Mouse (Mus musculus) limb, embryonic 14.5 days (tissue): ENCODE measurements at regions not wholly inside any gene's neighbourhood (a gene's known extent, or its start where the extent isn't known, plus 50 kb on each side); places are given as distances from the start of the nearest gene placed in this dataset.

ENCODE experiments used
- ATAC-seq: fragments of 200-750 bp; cut with Nextera tagmentation; 2 replicates; pipeline ENCODE4 v1.8.0; 2017; ENCODE audit warnings: low read depth, moderate number of reproducible peaks, moderate TSS enrichment; ENCODE audit not compliant: low FRiP score
- DNase-seq: peaks from one replicate; pipeline ENCODE4 v3.0.0-alpha.2; 2015; ENCODE audit warnings: low spot score
- H3K27ac ChIP-seq: fragments of 300-500 bp; sonication (generic); replicated peaks from 2 replicates; pipeline ENCODE4 v1.5.1; 2014; ENCODE audit warnings: low read depth, mild to moderate bottlenecking, low read length, moderate library complexity, mixed read lengths
- H3K27me3 ChIP-seq: fragments of 300-500 bp; sonication (generic); 2 replicates; pipeline ENCODE4 v1.6.1; 2014; ENCODE audit warnings: low read length, mixed read lengths; ENCODE audit not compliant: control insufficient read depth, insufficient read depth
- H3K36me3 ChIP-seq: fragments of 300-500 bp; sonication (generic); 2 replicates; pipeline ENCODE4 v1.6.1; 2014; ENCODE audit warnings: mild to moderate bottlenecking, low read length, moderate library complexity, mixed read lengths; ENCODE audit not compliant: control insufficient read depth, insufficient read depth
- H3K4me1 ChIP-seq: fragments of 300-500 bp; sonication (generic); 2 replicates; pipeline ENCODE4 v1.6.1; 2014; ENCODE audit warnings: antibody characterized with exemption, low read length, mixed read lengths; ENCODE audit not compliant: control insufficient read depth, insufficient read depth
- H3K4me2 ChIP-seq: fragments of 300-500 bp; sonication (generic); replicated peaks from 2 replicates; pipeline ENCODE4 v1.6.1; 2014; ENCODE audit warnings: low read depth, mild to moderate bottlenecking, low read length, moderate library complexity; ENCODE audit not compliant: severe bottlenecking
- H3K4me3 ChIP-seq: fragments of 300-500 bp; sonication (generic); replicated peaks from 2 replicates; pipeline ENCODE4 v1.5.1; 2014; ENCODE audit warnings: low read length
- H3K9ac ChIP-seq: fragments of 300-500 bp; sonication (generic); 2 replicates; pipeline ENCODE4 v1.6.1; 2014; ENCODE audit warnings: mild to moderate bottlenecking, low read depth, low read length, moderate library complexity; ENCODE audit not compliant: severe bottlenecking
- H3K9me3 ChIP-seq: fragments of 300-500 bp; sonication (generic); 2 replicates; pipeline ENCODE4 v1.6.1; 2016; ENCODE audit warnings: low read length; ENCODE audit not compliant: control insufficient read depth
- POLR2A ChIP-seq: fragments of 200-500 bp; IDR thresholded peaks from 2 replicates; pipeline ENCODE4 v1.8.0; 2012; ENCODE audit warnings: inconsistent platforms, mild to moderate bottlenecking, moderate library complexity, borderline replicate concordance; ENCODE audit not compliant: insufficient read depth, insufficient read length; ENCODE audit errors: extremely low read depth
- WGBS: fragments of 180-500 bp; shearing (Covaris S2); extraction: QIAGEN DNeasy Blood & Tissue Kit; methylation state at CpG from one replicate; pipeline ENCODE4 v1.1.7; 2014; 5-methylcytosine and 5-hydroxymethylcytosine counted together

- WGBS: 85% methylated on average over 17 of the region's 17 CpGs
- no peak for ATAC-seq
- Histone ChIP-seq H3K27me3 (no peaks in the 10 kb centered on the region), H3K27ac (no peak overlapping the region), H3K36me3 (no peaks in the 10 kb centered on the region), H3K4me1 (no peaks in the 10 kb centered on the region), H3K9me3 (no peaks in the 10 kb centered on the region), H3K4me2 (no peak overlapping the region), H3K9ac (no peak overlapping the region), H3K4me3 (no peak overlapping the region)
- no peak for TF ChIP-seq POLR2A
- DNase-seq: no peak
Observed at GRCm38 (mm10) chr8:34486433-34487096, 375.0 kb upstream of the Gm10131 start.

GRCm38 (mm10) chr8:34485905-34486304 is 374.4 kb upstream of the Gm10131 start:
- ATAC-seq (no peak), DNase-seq (no peak)
- Histone ChIP-seq H3K36me3 (no peaks in the 10 kb centered on the region), H3K9ac (no peak overlapping the region), H3K4me1 (no peaks in the 10 kb centered on the region), H3K4me2 (no peak overlapping the region), H3K27me3 (no peaks in the 10 kb centered on the region), H3K9me3 (no peaks in the 10 kb centered on the region), H3K27ac (no peak overlapping the region), H3K4me3 (no peak overlapping the region)
- TF ChIP-seq POLR2A: no peak
- WGBS: 91% methylated on average over 9 of the region's 9 CpGs

GRCm38 (mm10) chr8:34485346-34485745 is 373.8 kb upstream of the Gm10131 start:
- Histone ChIP-seq H3K27ac (no peak overlapping the region), H3K4me2 (no peak overlapping the region), H3K4me1 (no peaks in the 10 kb centered on the region), H3K4me3 (no peak overlapping the region), H3K9me3 (no peaks in the 10 kb centered on the region), H3K27me3 (no peaks in the 10 kb centered on the region), H3K9ac (no peak overlapping the region), H3K36me3 (no peaks in the 10 kb centered on the region)
- ATAC-seq: no peak
- DNase-seq: no peak
- no peak for TF ChIP-seq POLR2A
- 84% methylated on average over 6 of the region's 6 CpGs for WGBS

- Histone ChIP-seq H3K9me3 (no peaks in the 10 kb centered on the region), H3K27ac (no peak overlapping the region), H3K27me3 (no peaks in the 10 kb centered on the region), H3K4me1 (no peaks in the 10 kb centered on the region), H3K9ac (no peak overlapping the region), H3K4me3 (no peak overlapping the region), H3K4me2 (no peak overlapping the region), H3K36me3 (no peaks in the 10 kb centered on the region)
- TF ChIP-seq POLR2A: no peak
- 59% methylated on average over 6 of the region's 6 CpGs for WGBS
- ATAC-seq (peak; percentile 53; the same call in 1 of the 2 replicates), DNase-seq (peak; percentile 91)
Observed at GRCm38 (mm10) chr8:34484551-34485335, 373.2 kb upstream of the Gm10131 start.

- Histone ChIP-seq H3K4me3 (no peak overlapping the region), H3K4me2 (no peak overlapping the region), H3K27me3 (no peaks in the 10 kb centered on the region), H3K27ac (no peak overlapping the region), H3K9ac (no peak overlapping the region), H3K36me3 (no peaks in the 10 kb centered on the region), H3K9me3 (no peaks in the 10 kb centered on the region), H3K4me1 (no peaks in the 10 kb centered on the region)
- ATAC-seq (no peak), DNase-seq (no peak)
- 43% methylated on average over 4 of the region's 4 CpGs for WGBS
- TF ChIP-seq POLR2A: no peak
Observed at GRCm38 (mm10) chr8:34483212-34483611, 371.7 kb upstream of the Gm10131 start.
